Comparison of ENCODE assay signal across 8 mouse cellular contexts in genomic region chr16:17530640-17531288, GRCm38 (mm10). TPM values are rescaled to one million over a fixed set of nuclear protein-coding genes. Genes with fewer than 3 reads are reported as not detected.
DNase-seq lines count a peak whose midpoint lies in the region; ATAC-seq and TF ChIP-seq lines count a peak whose summit lies in the region.

Gene Thap7 (minus strand): TSS chr16:17531136.

- TF ChIP-seq POLR2A in cortical plate, adult 2 months (IDR thresholded peaks at IDR 0.05; ENCODE audit: extremely low read depth, insufficient read depth, low read length): peak; percentile 79

- peak within 1 kb of the TSS; percentile 85 for H3K27ac ChIP-seq in cortical plate, adult 2 months (ENCODE audit: insufficient read depth, low read length)

- DNase-seq in gastrocnemius, postnatal 10 days: peak; percentile 98
- peak; percentile 99 for DNase-seq in induced T-regulatory cell, adult 2 months (ENCODE audit: low read depth)
- peak; percentile 90 to 95 for DNase-seq in left cerebral cortex, adult 9 months (ENCODE audit: low spot score in 2 of 2)
- DNase-seq in right cerebral cortex, postnatal 14 days: peak; percentile 96
- DNase-seq in urinary bladder, postnatal 36 days (ENCODE audit: low spot score in 2 of 2): peak; percentile 96

- TF ChIP-seq CTCF in cortical plate, adult 2 months (IDR thresholded peaks at IDR 0.05; ENCODE audit: extremely low read depth, insufficient read depth, low read length): no peak

- peak; percentile 90 for ATAC-seq in activated CD4-positive, CD25-positive, alpha-beta regulatory T cell, adult 4 months
- ATAC-seq in megakaryocyte progenitor cell, adult 5-6 weeks (replicated peaks; ENCODE audit: poor library complexity): peak; percentile 91

- peak within 1 kb of the TSS; percentile 79 for H3K4me3 ChIP-seq in cortical plate, adult 2 months (ENCODE audit: insufficient read depth, low read length)

- peaks cover 2% of the 10 kb centered on the region; the same call in 1 of the 2 replicates for H3K4me1 ChIP-seq in cortical plate, adult 2 months (ENCODE audit: control insufficient read depth, insufficient read depth, low read length)

RNA-seq across cellular contexts. Expression of gene Thap7, which starts in this region (rescaled TPM):
- 10 to 100 TPM; 67.5 to 70.8 TPM for polyA plus RNA-seq in activated CD4-positive, CD25-positive, alpha-beta regulatory T cell, adult 4 months (2017; shearing (Covaris generic))
- polyA plus RNA-seq in cortical plate, adult 2 months (2012; rRNA removed): 64.9 and 82.8 TPM in 2 replicates
- 10 to 100 TPM; 14.7 to 15.0 TPM for total RNA-seq in gastrocnemius, postnatal 10 days (2021)
- 8.9 and 11.8 TPM in 2 replicates for total RNA-seq in megakaryocyte progenitor cell, adult 5-6 weeks (2015)
- 26.4 and 28.9 TPM in 2 replicates for total RNA-seq in megakaryocyte progenitor cell, adult 5-6 weeks (2017)

Comparison
In these comparisons a context has a peak if more than half of its experiments do, and no peak if none do; other contexts are left out.
1. Peak in every context shown above with its lines: DNase-seq, ATAC-seq, H3K4me3 ChIP-seq and H3K27ac ChIP-seq.